Mouse (Mus musculus) adrenal gland, postnatal 4 days (tissue): ENCODE data around the gene Dna2. TPM values are rescaled to one million over a fixed set of nuclear protein-coding genes. Genes with fewer than 3 reads are reported as not detected.
"Not testable (repeated sequence)": the region's sequence is repeated elsewhere in the genome, so short reads cannot be mapped to it uniquely, and the experiment has no call there.

Experiments
- DNase-seq, 2 experiments: peaks; one replicate each; pipeline ENCODE4 v3.0.0; 2021 to 2022; ENCODE audit warnings: low spot score in 2 of 2, mixed read lengths in 2 of 2
- long read RNA-seq, 2 experiments: library from polyadenylated mRNA; stranded (forward); transcript quantifications; one replicate each; pipeline ENCODE4 v2.0.0; 2021
- total RNA-seq, 2 experiments: library from RNA; stranded (reverse); gene quantifications; 2 replicates each; pipeline ENCODE4 v1.2.3; 2021

The Dna2 gene
- total RNA-seq, result 10 to 100 TPM in 1 of 2 experiments, 1 to 10 TPM in 1; 9.5 to 11.8 TPM
- long read RNA-seq, experiment 1, full-length matches to known transcripts, result 3 of 3 reads
- long read RNA-seq, experiment 1, partial matches to known transcripts, result 0 of 3 reads
- long read RNA-seq, experiment 1, other reads (novel, unspliced or antisense), result 0 of 3 reads
- long read RNA-seq, experiment 2, full-length matches to known transcripts, result 6 of 11 reads
- long read RNA-seq, experiment 2, partial matches to known transcripts, result 1 of 11 reads
- long read RNA-seq, experiment 2, other reads (novel, unspliced or antisense), result 4 of 11 reads

DNA sequence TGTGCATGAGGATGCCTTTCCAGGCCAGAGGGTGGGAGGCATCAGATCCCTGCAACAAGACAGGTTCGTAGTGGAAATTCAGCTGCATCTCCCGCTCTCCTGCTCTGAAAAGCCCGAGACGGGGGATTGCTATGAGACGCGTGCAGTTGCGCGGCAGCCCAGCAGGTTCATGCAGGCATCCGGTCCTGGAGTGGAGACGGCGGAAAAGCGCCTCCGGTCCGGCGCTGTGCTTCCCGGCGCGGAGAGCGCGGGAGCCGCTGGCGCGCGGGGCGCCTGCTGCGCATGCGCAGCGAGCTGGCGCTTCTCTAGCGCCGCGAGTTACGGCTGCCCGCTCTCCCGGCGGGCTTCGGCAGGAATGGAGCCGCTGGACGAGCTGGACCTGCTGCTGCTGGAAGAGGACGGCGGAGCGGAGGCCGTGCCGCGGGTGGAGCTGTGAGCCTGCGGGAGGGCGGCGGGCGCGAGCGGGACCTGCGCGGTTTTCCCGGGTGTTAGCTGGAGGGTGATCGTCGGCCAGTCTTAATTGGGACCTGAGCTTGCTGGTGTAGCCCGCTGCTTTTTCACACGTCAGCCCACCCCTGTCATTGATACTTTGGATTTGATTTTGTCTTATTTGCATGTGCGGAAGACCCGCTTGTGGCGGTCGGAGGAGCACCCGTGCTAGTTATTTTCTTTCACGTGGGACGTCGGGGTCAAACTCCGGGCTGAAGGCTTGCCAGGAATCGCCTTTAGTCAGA, at the start of gene Dna2:
Gene Dna2 (plus strand): TSS at position 289 of the 734 bp plus-strand sequence.
- DNase-seq, result peak; percentile 30 to 35

GRCm38 (mm10) chr10:62897437-62897836, 49.4 kb upstream of the Dna2 start:
- no peak for DNase-seq

DNA sequence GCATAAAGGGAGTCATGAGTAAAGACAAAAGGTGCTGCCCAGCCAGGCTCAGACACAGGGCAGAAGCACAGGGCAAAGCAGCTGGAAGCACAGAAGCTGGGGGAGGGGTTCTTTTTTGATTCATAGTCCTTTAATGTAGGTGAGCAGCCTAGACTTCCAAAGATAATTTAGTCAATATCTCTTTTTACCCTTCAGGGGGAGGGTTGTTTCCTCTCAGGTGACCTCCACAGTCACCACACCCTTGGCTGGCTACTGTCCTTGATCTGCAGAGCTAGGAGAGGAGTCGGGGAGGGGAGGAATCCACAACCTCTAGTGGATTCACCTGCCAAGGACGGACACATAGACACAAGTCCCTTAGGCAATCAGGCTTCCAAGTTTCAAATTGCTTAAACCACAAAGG, 48.8 kb upstream of the Dna2 start:
- DNase-seq, result no peak

GRCm38 (mm10) chr10:62900144-62900543, 46.7 kb upstream of the Dna2 start:
- no peak for DNase-seq

GRCm38 (mm10) chr10:62901826-62902225, 45.0 kb upstream of the Dna2 start:
- DNase-seq, result no peak

DNA sequence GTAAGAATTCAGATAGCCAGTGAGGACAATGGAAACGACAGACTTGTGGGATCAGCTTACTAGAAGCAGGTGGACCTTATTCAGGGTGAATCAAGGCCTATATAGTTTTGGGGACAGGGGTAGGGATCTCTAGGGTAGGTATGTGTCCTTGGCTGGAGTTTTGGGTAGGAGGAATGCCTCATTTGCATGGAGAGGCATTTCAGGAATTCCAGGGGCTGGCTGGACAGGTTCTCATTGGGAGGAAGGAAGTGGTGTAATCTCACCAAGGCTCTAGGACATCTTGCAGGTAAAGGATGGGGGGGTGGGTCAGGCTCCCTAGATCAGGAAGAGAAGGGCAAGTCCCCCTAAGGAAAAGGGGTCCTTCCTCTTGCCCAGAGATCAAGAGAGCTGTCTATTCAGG, 44.0 kb upstream of the Dna2 start:
- DNase-seq, result no peak

DNA sequence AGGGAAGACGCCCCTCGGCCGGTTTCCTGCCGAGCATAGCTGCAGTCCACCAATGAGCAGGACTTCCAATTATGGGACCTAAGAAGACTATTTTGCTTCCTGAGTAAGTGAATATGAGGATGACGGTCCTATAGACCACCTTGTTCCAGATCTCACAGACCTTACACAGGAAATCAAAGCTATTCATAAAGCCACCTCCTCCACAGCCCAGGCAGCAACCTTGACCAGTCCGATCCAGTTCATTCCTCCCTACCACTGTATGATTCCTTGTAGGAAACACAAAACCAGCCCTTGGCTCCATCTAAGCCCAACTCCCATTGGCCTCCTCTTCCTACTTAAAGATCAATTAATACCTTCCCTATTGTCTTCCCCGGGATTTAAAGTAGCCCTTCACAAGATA, 40.5 kb upstream of the Dna2 start:
- DNase-seq, result no peak

GRCm38 (mm10) chr10:62908896-62909295, 37.9 kb upstream of the Dna2 start, which contains the start of gene Tet1:
Gene Tet1 (minus strand): TSS chr10:62908996.
- not testable (repeated sequence) for DNase-seq

DNA sequence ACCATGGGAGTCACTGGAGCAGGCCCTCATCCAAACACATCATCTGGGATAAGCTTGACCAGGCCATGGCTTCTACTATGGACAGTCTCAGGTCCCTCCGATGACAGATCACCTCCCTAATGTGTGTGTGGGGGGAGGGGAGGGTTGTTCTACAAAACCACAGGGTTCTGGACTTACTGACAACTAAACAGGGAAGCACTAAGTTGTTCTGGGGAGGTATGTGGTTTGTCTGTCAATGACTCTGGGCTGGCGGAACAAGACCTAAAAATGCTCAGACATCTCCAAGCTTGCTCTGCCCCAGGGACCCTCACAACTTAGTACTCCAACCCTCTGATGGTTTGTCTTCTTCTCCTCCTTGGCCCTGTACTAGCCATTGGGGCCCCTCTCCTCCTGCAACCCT, 35.7 kb upstream of the Dna2 start:
- no peak for DNase-seq

GRCm38 (mm10) chr10:62918985-62919384, 27.8 kb upstream of the Dna2 start:
- DNase-seq, result no peak

DNA sequence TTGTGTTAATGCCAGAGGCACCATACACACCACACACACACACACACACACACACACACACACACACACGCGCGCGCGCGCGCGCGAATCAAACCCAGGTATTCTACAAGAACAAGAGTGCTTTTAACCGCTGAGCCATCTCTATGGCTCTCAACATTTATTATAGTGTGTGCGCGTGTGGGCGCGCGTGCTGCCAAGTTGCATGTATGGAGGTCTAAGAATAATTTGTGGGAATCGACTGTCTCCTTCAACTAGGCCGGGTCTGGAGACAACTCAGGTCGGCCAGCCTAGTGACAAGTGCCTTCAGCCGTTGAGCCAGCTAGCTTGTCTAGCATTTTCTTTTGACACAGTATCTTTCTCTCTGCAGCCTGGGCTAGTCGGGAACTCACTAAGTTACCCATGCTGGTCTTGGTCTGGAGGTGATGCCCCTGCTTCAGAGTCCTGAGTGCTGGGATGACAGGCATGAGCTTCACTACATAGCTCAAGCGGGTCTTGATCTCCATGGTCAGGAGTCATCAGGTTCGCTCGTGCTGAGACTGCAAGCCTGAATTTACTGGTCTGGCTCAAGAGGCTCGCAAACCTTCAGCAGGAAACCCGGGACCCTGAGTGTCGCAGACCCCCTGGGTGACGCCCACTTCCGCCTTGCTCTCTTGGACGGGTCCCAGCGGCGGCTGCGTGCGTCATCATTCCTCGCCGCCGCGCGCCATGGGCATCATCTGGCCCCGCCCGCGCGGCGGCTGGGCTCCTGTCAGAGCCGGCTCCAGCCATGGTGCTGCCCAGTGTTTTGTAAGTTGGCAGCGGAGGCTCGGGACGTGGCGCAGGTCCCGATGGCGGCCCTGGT, 26.7 kb upstream of the Dna2 start, which contains the start of gene Slc25a16:
Gene Slc25a16 (plus strand): TSS at position 709 of the 841 bp plus-strand sequence.
- DNase-seq, result peak; percentile 88 to 89

DNA sequence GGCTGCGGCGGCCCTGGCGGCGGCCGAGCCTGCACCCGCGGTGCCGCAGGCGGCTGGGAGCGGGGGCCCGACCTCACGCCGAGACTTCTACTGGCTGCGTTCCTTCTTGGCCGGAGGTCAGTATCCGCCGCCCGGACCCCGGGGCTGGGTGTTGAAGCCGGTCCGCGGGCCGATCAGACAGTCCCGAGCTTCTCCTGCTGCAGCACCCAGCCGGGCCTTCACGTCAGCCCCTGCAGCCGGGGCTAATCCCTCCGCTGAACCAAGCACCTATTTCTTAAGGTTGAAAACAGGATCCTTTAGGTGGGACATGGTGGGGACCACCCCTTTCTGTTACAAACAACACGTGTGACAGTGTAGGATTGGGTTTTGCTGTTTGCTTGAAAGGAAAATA, 26.1 kb upstream of the Dna2 start:
- no peak for DNase-seq

- DNase-seq, result no peak
Measured at GRCm38 (mm10) chr10:62924096-62924635, 22.7 kb upstream of the Dna2 start.

DNA sequence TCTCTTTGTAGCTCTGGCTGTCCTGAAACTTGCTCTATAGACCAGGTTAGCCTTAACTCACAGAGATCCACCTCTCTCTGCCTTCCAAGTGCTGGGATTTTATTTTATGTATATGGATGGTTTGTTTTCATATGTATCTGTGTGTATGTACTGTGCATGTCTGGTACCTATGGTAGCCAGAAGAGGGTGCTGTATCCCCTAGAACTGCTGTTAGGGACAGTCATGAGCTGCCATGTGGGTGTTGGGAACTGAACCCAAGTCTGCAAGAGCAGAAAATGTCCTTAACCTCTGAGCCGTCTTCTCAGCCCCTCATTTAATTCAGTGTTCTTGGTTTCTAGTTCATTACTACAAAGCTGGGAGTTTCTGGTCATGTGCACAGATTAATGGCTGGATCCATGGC, 14.4 kb upstream of the Dna2 start:
- no peak for DNase-seq

DNA sequence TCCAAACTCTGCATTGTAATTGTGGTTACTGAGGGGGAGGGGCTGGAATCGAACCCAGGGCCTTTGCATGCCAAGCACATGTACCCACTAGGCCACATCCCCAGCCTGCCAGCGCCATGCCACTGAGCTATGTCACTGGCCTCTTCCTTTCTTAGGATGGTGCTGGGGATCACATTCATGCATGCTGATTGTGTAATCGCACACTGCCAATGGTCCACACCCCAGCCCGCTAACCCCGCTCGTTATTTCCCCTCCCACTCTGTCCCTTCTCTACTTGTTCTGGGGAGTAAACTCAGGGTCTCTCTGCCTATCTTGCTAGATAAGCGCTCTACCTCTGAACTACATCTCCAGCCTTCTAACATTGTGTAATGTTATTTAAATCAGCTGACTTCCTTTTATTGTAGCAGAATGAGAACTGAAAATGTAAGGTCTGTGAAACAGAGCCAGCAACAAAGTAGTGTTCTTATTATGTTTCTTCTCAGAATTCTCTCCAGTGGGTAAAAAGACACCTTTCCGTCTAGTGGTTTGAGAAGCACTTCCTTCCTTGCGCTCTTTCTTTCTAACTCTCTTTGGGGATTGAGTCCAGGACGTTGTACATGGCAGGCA, 1.7 kb upstream of the Dna2 start:
- DNase-seq, result no peak

DNA sequence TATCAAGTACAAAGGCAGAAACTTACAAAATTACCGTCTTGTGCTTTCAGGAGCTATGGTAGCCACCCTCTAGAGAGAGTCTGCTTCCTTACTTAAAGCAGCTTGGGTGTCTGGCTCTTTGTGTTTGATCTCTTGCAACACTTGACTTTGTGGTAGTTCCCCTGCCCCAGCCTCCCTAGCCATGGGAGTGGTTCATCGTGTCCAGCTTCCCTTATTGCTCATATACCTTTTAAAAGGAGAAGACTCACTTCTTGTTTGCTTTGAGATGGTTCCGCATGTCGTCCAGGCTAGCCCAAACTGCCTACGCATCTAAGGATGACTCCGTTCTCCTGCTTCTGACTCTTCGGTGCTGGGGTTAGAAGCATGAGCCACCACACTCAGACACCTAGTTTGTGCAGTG, 1.7 kb downstream of the Dna2 start:
- no peak for DNase-seq

DNA sequence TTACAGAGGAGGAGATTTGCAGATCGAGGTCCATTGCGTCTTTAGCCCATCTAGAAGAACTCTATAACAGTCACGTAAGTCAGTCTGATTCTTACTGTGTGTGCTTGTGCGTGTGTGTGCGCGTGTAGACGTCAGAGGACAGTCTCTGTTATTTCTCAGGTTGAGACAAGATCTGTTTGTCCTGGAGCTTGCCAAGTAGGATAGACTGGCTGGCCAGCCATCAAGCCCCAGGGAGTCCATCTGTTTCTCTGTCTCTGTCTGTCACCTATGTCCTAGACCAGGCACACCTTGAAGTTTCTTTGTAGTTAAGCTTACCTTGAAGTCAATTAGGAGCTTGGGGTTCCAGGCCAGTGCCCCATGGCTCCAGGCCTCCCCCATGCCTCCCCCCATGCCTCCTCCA, 17.1 kb downstream of the Dna2 start:
- DNase-seq, result no peak

- no peak for DNase-seq
Measured at GRCm38 (mm10) chr10:62965796-62966195, 19.0 kb downstream of the Dna2 start.

DNA sequence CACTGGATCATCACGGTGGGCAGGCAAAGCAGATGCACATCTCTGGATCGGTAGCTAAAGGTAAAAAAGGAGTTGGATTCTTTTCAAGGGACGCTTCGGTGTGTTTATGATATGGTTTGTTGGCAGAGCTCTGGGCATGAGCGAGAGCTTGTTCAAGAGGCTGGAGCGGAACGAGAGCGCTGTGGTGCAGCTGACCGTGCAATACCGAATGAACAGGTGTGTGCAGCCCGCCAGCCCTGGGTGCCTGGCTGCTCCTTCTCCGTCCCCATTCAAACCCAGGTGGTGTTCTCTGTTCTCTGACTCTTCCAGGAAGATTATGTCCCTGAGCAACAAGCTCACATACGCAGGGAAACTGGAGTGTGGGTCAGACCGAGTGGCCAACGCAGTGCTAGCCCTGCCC, 19.5 kb downstream of the Dna2 start:
- no peak for DNase-seq

GRCm38 (mm10) chr10:62971821-62972220, 25.0 kb downstream of the Dna2 start:
- DNase-seq, result no peak

- no peak for DNase-seq
Measured at GRCm38 (mm10) chr10:62979667-62980038, 32.8 kb downstream of the Dna2 start.
